9 mouse cellular contexts compared by ENCODE assay signal in genomic region chr2:164803201-164803920, GRCm38 (mm10). TPM values are rescaled to one million over a fixed set of nuclear protein-coding genes. Genes with fewer than 3 reads are reported as not detected.
DNase-seq lines count a peak whose midpoint lies in the region; ATAC-seq and TF ChIP-seq lines count a peak whose summit lies in the region.
"Had no signal": no experiment of that assay in that cellular context is flagged by ENCODE, and none has a peak within 500 bp of the region (broad histone marks: within the 10 kb centered on the region; RNA-seq: fewer than 3 reads in every experiment).

No protein-coding gene starts in this region.

- peaks cover 71% of the 10 kb centered on the region for H3K79me2 ChIP-seq in macrophage (ENCODE audit: inconsistent target)

- H3K27me3 ChIP-seq in heart, embryonic 10.5 days (ENCODE audit: insufficient read depth, poor library complexity, severe bottlenecking) = no peaks in the 10 kb centered on the region
- H3K27me3 ChIP-seq in E14TG2a.4 (ENCODE audit: insufficient read depth, low read length) = no peaks in the 10 kb centered on the region
- no peaks in the 10 kb centered on the region for H3K27me3 ChIP-seq in hindbrain, embryonic 12.5 days

- no peak for ATAC-seq in hindbrain, embryonic 12.5 days (ENCODE audit: low FRiP score)

- no peaks in the 10 kb centered on the region for H3K9me3 ChIP-seq in heart, embryonic 10.5 days
- H3K9me3 ChIP-seq in E14TG2a.4 (ENCODE audit: low read length) = no peaks in the 10 kb centered on the region
- no peaks in the 10 kb centered on the region for H3K9me3 ChIP-seq in hindbrain, embryonic 12.5 days (replicated peaks)

- H3K4me2 ChIP-seq in hindbrain, embryonic 12.5 days (replicated peaks) = peak overlapping the region; percentile 80

- no peak for DNase-seq in heart, embryonic 10.5 days (ENCODE audit: low spot score)
- no peak for DNase-seq in heart, adult 11 months
- no peak for DNase-seq in left cerebral cortex, adult 8-10 months (ENCODE audit: low spot score in 2 of 2)
- no peak for DNase-seq in adrenal gland, adult (ENCODE audit: inconsistent age in 2 of 2, low spot score in 1 of 2)
- DNase-seq in cerebellum, adult 9-10 months = no peak

- peak overlapping the region; percentile 89 for H3K4me3 ChIP-seq in heart, embryonic 10.5 days
- peak overlapping the region; percentile 93 for H3K4me3 ChIP-seq in E14TG2a.4 (replicated peaks; ENCODE audit: low read length)
- peak overlapping the region; percentile 82 for H3K4me3 ChIP-seq in hindbrain, embryonic 12.5 days
- peak overlapping the region; percentile 91 for H3K4me3 ChIP-seq in macrophage (ENCODE audit: inconsistent target)

- peaks cover 22% of the 10 kb centered on the region for H3K4me1 ChIP-seq in heart, embryonic 10.5 days
- H3K4me1 ChIP-seq in E14TG2a.4 (replicated peaks; ENCODE audit: low read depth, low read length) = peaks cover 56% of the 10 kb centered on the region
- H3K4me1 ChIP-seq in hindbrain, embryonic 12.5 days = peaks cover 25% of the 10 kb centered on the region

- no peak for TF ChIP-seq CTCF in E14TG2a.4 (conservative IDR thresholded peaks at IDR 0.05; ENCODE audit: low read length)

- H3K9ac ChIP-seq in hindbrain, embryonic 12.5 days = peak overlapping the region; percentile 82

- H3K27ac ChIP-seq in heart, embryonic 10.5 days = peak overlapping the region; percentile 94; the same call in 1 of the 2 replicates
- no peak overlapping the region for H3K27ac ChIP-seq in hindbrain, embryonic 12.5 days
- H3K27ac ChIP-seq in macrophage = no peak overlapping the region

- WGBS in heart, embryonic 10.5 days = 90% methylated on average over 16 of the region's 16 CpGs
- WGBS in hindbrain, embryonic 12.5 days = 95% methylated on average over 16 of the region's 16 CpGs
- 75% methylated on average over 16 of the region's 16 CpGs for WGBS in macrophage (ENCODE audit: missing documents)

- H3K36me3 ChIP-seq in heart, embryonic 10.5 days = peaks cover 45% of the 10 kb centered on the region
- peaks cover 56% of the 10 kb centered on the region for H3K36me3 ChIP-seq in E14TG2a.4 (ENCODE audit: insufficient read depth, low read length)
- peaks cover 25% of the 10 kb centered on the region for H3K36me3 ChIP-seq in hindbrain, embryonic 12.5 days
- H3K36me3 ChIP-seq in macrophage (ENCODE audit: inconsistent target) = peaks cover 16% of the 10 kb centered on the region; the same call in 1 of the 2 replicates

RNA-seq across cellular contexts. Expression of gene Acot8, which starts 1.3 kb away (rescaled TPM):
- polyA plus RNA-seq in heart, embryonic 10.5 days (2016; fragmentation: Nextera tagmentation; extraction: Ambion mirVana) = 17.8 and 21.5 TPM in 2 replicates
- 15.3 and 17.0 TPM in 2 replicates for polyA plus RNA-seq in hindbrain, embryonic 12.5 days (2016; fragmentation: Nextera tagmentation; extraction: Ambion mirVana)
- total RNA-seq in macrophage (2018; cell fraction: chromatin; rRNA removed) = 10 to 100 TPM; 13.2 to 88.3 (median 46.7) TPM
- total RNA-seq in macrophage (2018; cell fraction: cytosol; rRNA removed) = 10 to 100 TPM; 10.1 to 25.7 (median 18.6) TPM
- 10 to 100 TPM in 25 of 26 experiments, 1 to 10 TPM in 1; 10.0 to 45.4 (median 28.2) TPM for total RNA-seq in macrophage (2018; cell fraction: nucleus; rRNA removed)
- polyA plus RNA-seq in macrophage (2018) = 9.7 to 17.7 TPM (median 17.1 TPM) in 3 replicates
- 10 to 100 TPM; 22.0 to 27.6 (median 26.4) TPM for total RNA-seq in left cerebral cortex, adult 8-10 months (2022)

RNA-seq across cellular contexts. Expression of gene Zswim3, which starts 1.5 kb away (rescaled TPM):
- polyA plus RNA-seq in heart, embryonic 10.5 days (2016; fragmentation: Nextera tagmentation; extraction: Ambion mirVana) = 7.7 and 9.7 TPM in 2 replicates
- 11.9 and 12.2 TPM in 2 replicates for polyA plus RNA-seq in hindbrain, embryonic 12.5 days (2016; fragmentation: Nextera tagmentation; extraction: Ambion mirVana)
- 1 to 10 TPM in 22 of 26 experiments, under 1 TPM in 4; 0.50 to 7.0 (median 3.2) TPM for total RNA-seq in macrophage (2018; cell fraction: chromatin; rRNA removed)
- total RNA-seq in macrophage (2018; cell fraction: cytosol; rRNA removed) = 1 to 10 TPM in 22 of 26 experiments, under 1 TPM in 4; 0.65 to 4.2 (median 2.9) TPM
- 1 to 10 TPM in 25 of 26 experiments, under 1 TPM in 1; 0.78 to 7.5 (median 2.9) TPM for total RNA-seq in macrophage (2018; cell fraction: nucleus; rRNA removed)
- 3.3 to 3.6 TPM (median 3.4 TPM) in 3 replicates for polyA plus RNA-seq in macrophage (2018)
- total RNA-seq in left cerebral cortex, adult 8-10 months (2022) = 1 to 10 TPM; 7.1 to 10.0 (median 8.7) TPM

RNA-seq across cellular contexts. Expression of gene Snx21, which starts 17.7 kb away (rescaled TPM):
- polyA plus RNA-seq in heart, embryonic 10.5 days (2016; fragmentation: Nextera tagmentation; extraction: Ambion mirVana) = 19.1 and 29.5 TPM in 2 replicates
- polyA plus RNA-seq in hindbrain, embryonic 12.5 days (2016; fragmentation: Nextera tagmentation; extraction: Ambion mirVana) = 15.0 and 15.7 TPM in 2 replicates
- 10 to 100 TPM in 14 of 26 experiments, 1 to 10 TPM in 12; 2.6 to 40.5 (median 11.0) TPM for total RNA-seq in macrophage (2018; cell fraction: chromatin; rRNA removed)
- 10 to 100 TPM in 2 of 26 experiments, 1 to 10 TPM in 24; 3.7 to 10.5 (median 6.8) TPM for total RNA-seq in macrophage (2018; cell fraction: cytosol; rRNA removed)
- 10 to 100 TPM in 8 of 26 experiments, 1 to 10 TPM in 18; 2.4 to 25.0 (median 5.7) TPM for total RNA-seq in macrophage (2018; cell fraction: nucleus; rRNA removed)
- polyA plus RNA-seq in macrophage (2018) = 7.1 to 8.5 TPM (median 7.3 TPM) in 3 replicates
- total RNA-seq in left cerebral cortex, adult 8-10 months (2022) = 10 to 100 TPM; 46.4 to 53.8 (median 51.0) TPM

RNA-seq across cellular contexts. Expression of gene Zswim1, which starts 19.1 kb away (rescaled TPM):
- 13.7 and 14.3 TPM in 2 replicates for polyA plus RNA-seq in heart, embryonic 10.5 days (2016; fragmentation: Nextera tagmentation; extraction: Ambion mirVana)
- 21.4 and 22.3 TPM in 2 replicates for polyA plus RNA-seq in hindbrain, embryonic 12.5 days (2016; fragmentation: Nextera tagmentation; extraction: Ambion mirVana)
- 1 to 10 TPM in 12 of 26 experiments, under 1 TPM in 12, not detected in 2; 0.36 to 3.9 (median 1.0) TPM for total RNA-seq in macrophage (2018; cell fraction: chromatin; rRNA removed)
- 1 to 10 TPM; 1.9 to 7.7 (median 5.5) TPM for total RNA-seq in macrophage (2018; cell fraction: cytosol; rRNA removed)
- total RNA-seq in macrophage (2018; cell fraction: nucleus; rRNA removed) = 1 to 10 TPM in 22 of 26 experiments, under 1 TPM in 4; 0.60 to 5.6 (median 1.8) TPM
- polyA plus RNA-seq in macrophage (2018) = 4.8 to 5.4 TPM (median 5.2 TPM) in 3 replicates
- 10 to 100 TPM; 20.3 to 25.7 (median 23.9) TPM for total RNA-seq in left cerebral cortex, adult 8-10 months (2022)

RNA-seq across cellular contexts. Expression of gene Tnnc2, which starts 23.6 kb away (rescaled TPM):
- polyA plus RNA-seq in heart, embryonic 10.5 days (2016; fragmentation: Nextera tagmentation; extraction: Ambion mirVana) = 0.67 TPM in 1 of 2 replicates, not detected in the other
- 4.9 and 31.3 TPM in 2 replicates for polyA plus RNA-seq in hindbrain, embryonic 12.5 days (2016; fragmentation: Nextera tagmentation; extraction: Ambion mirVana)
- 1 to 10 TPM in 2 of 26 experiments, not detected in 24; 1.5 to 1.7 TPM for total RNA-seq in macrophage (2018; cell fraction: chromatin; rRNA removed)
- not detected for total RNA-seq in macrophage (2018; cell fraction: cytosol; rRNA removed)
- total RNA-seq in macrophage (2018; cell fraction: nucleus; rRNA removed) = 1 to 10 TPM in 1 of 26 experiments, not detected in 25; 1.0 TPM
- not detected in 3 replicates for polyA plus RNA-seq in macrophage (2018)
- total RNA-seq in left cerebral cortex, adult 8-10 months (2022) = 1 to 10 TPM in 3 of 4 experiments, not detected in 1; 1.7 to 5.6 (median 4.5) TPM
- total RNA-seq: megakaryocyte-erythroid progenitor cell, adult 5-6 weeks had no signal
